In the genomic region with DNA sequence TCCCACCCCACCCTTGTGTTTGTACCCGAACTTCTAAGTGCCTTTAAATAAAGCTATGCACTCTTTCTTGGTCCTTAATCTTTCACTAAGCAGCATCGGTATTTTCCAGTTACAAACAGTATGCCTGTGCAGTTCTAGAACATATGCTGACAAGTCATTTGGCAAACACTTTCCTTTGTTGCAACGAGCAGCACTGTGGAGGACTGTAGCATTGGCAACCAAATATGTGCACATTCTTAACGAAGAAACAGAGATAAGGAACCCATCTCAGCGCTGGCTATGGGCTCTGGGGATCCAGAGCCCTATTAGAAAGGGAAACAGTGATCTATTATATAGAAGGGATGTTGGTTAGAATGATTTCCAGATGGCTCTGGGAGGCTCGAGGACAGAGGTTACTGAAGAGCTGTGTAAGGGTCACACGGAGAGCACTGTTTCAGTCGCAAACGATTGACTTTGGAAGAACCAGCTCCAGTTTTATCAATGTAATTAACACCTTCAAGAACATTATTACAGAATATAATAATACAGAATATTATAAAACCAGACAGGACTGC, we compare ENCODE assay signal across 9 mouse cellular contexts.
A peak's percentile ranks its signal among the peaks of the same experiment; 100 is the strongest.
DNase-seq lines count a peak whose midpoint lies in the region; ATAC-seq lines count a peak whose summit lies in the region.
"Had no signal": no experiment of that assay in that cellular context is flagged by ENCODE, and none has a peak within 500 bp of the region (broad histone marks: within the 10 kb centered on the region; RNA-seq: fewer than 3 reads in every experiment).

No protein-coding gene starts in this region.

- H3K4me1 ChIP-seq in intestine, embryonic 15.5 days (replicated peaks): peaks cover 13% of the 10 kb centered on the region
- H3K4me1 ChIP-seq in stomach, embryonic 16.5 days (ENCODE audit: control insufficient read depth, insufficient read depth, low read length): peaks cover 26% of the 10 kb centered on the region
- H3K4me1 ChIP-seq in kidney, embryonic 16.5 days (ENCODE audit: insufficient read depth, low read length): peaks cover 29% of the 10 kb centered on the region

- H3K9ac ChIP-seq in intestine, embryonic 15.5 days: no peak overlapping the region
- no peak overlapping the region for H3K9ac ChIP-seq in stomach, embryonic 16.5 days (ENCODE audit: low read length)
- no peak overlapping the region for H3K9ac ChIP-seq in kidney, embryonic 16.5 days (replicated peaks; ENCODE audit: low read length)
- H3K9ac ChIP-seq: embryonic facial prominence, embryonic 12.5 days had no signal

- no peak for DNase-seq in frontal cortex, postnatal 25 days (ENCODE audit: low spot score in 2 of 2)
- DNase-seq in right cerebral cortex, adult 18-20 months: peak; percentile 48
- no peak for DNase-seq in right cerebral cortex, postnatal 4 days
- DNase-seq in thymus, postnatal 25 days: no peak

- H3K36me3 ChIP-seq in intestine, embryonic 15.5 days: no peaks in the 10 kb centered on the region
- no peaks in the 10 kb centered on the region for H3K36me3 ChIP-seq in stomach, embryonic 16.5 days (ENCODE audit: control insufficient read depth, insufficient read depth, low read length)
- no peaks in the 10 kb centered on the region for H3K36me3 ChIP-seq in kidney, embryonic 16.5 days (ENCODE audit: insufficient read depth, low read length)
- H3K36me3 ChIP-seq: embryonic facial prominence, embryonic 12.5 days had no signal

- H3K27me3 ChIP-seq in intestine, embryonic 15.5 days (replicated peaks): no peaks in the 10 kb centered on the region
- no peaks in the 10 kb centered on the region for H3K27me3 ChIP-seq in stomach, embryonic 16.5 days (ENCODE audit: control insufficient read depth, insufficient read depth, low read length)
- H3K27me3 ChIP-seq in kidney, embryonic 16.5 days (ENCODE audit: insufficient read depth, low read length): no peaks in the 10 kb centered on the region
- H3K27me3 ChIP-seq: embryonic facial prominence, embryonic 12.5 days had no signal

- peak overlapping the region; percentile 83 for H3K27ac ChIP-seq in intestine, embryonic 15.5 days
- peak overlapping the region; percentile 64 for H3K27ac ChIP-seq in stomach, embryonic 16.5 days (ENCODE audit: low read length)
- H3K27ac ChIP-seq in kidney, embryonic 16.5 days (ENCODE audit: low read length): no peak overlapping the region
- H3K27ac ChIP-seq: embryonic facial prominence, embryonic 12.5 days had no signal

- no peaks in the 10 kb centered on the region for H3K9me3 ChIP-seq in intestine, embryonic 15.5 days
- H3K9me3 ChIP-seq in stomach, embryonic 16.5 days (replicated peaks; ENCODE audit: control insufficient read depth, low read length): no peaks in the 10 kb centered on the region
- no peaks in the 10 kb centered on the region for H3K9me3 ChIP-seq in kidney, embryonic 16.5 days (ENCODE audit: low read length)
- H3K9me3 ChIP-seq: embryonic facial prominence, embryonic 12.5 days had no signal

- no peak overlapping the region for H3K4me2 ChIP-seq in intestine, embryonic 15.5 days (replicated peaks)
- no peak overlapping the region for H3K4me2 ChIP-seq in stomach, embryonic 16.5 days (ENCODE audit: low read depth, low read length)
- no peak overlapping the region for H3K4me2 ChIP-seq in kidney, embryonic 16.5 days (replicated peaks; ENCODE audit: low read depth, low read length)
- H3K4me2 ChIP-seq: embryonic facial prominence, embryonic 12.5 days had no signal

- WGBS in intestine, embryonic 15.5 days: 37% methylated on average over 9 of the region's 9 CpGs
- WGBS in stomach, embryonic 16.5 days: 34% methylated on average over 9 of the region's 9 CpGs
- 71% methylated on average over 9 of the region's 9 CpGs for WGBS in kidney, embryonic 16.5 days

- no peak overlapping the region for H3K4me3 ChIP-seq in intestine, embryonic 15.5 days (replicated peaks)
- no peak overlapping the region for H3K4me3 ChIP-seq in stomach, embryonic 16.5 days (replicated peaks; ENCODE audit: low read length)
- H3K4me3 ChIP-seq in kidney, embryonic 16.5 days (ENCODE audit: low read length): no peak overlapping the region
- H3K4me3 ChIP-seq: embryonic facial prominence, embryonic 12.5 days had no signal

- peak; percentile 66 for ATAC-seq in frontal cortex, adult (ENCODE audit: low TSS enrichment)
- ATAC-seq in intestine, embryonic 15.5 days: peak; percentile 28; the same call in 1 of the 2 replicates
- ATAC-seq in stomach, embryonic 16.5 days (ENCODE audit: insufficient read depth, low FRiP score): peak; percentile 37; the same call in 1 of the 2 replicates
- ATAC-seq in kidney, embryonic 16.5 days (ENCODE audit: low FRiP score, low TSS enrichment): no peak
